Mouse (Mus musculus) inflammation-experienced regulatory T-cells, adult 6 months (primary cell): ENCODE measurements around the gene Psmd8. TPM values are rescaled to one million over a fixed set of nuclear protein-coding genes. Genes with fewer than 3 reads are reported as not detected.

Experiments
- ATAC-seq: one replicate; pipeline ENCODE4 v1.8.0; 2017
- polyA plus RNA-seq, 3 experiments: library from polyadenylated mRNA; unstranded; fragments of 100-300 nt; shearing (Covaris generic); gene quantifications; one replicate each; pipeline ENCODE4 v1.2.1; 2017

Psmd8 gene
- polyA plus RNA-seq, 3 experiments from 2014 or later: 174 to 249 (median 197) TPM

DNA sequence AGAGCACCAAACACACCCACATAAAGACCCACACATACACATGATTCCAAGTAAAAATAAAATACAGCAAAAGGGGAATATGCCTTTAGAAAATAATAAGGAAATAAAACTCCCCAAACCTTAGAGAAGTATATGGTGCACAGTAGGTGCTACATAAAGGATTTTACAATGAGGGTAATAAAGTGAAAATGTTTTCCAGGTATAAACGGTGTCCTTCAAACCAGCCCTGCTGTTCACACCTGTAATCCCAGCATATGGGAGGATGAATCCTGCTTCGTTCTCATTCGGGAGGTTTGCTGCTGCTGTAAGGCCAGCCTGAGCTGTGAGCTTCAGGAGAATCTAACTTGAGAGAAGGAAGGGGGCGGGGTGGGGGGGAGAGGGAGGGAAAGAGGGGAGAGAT, 46.3 kb downstream of the Psmd8 start:
- no peak for ATAC-seq

DNA sequence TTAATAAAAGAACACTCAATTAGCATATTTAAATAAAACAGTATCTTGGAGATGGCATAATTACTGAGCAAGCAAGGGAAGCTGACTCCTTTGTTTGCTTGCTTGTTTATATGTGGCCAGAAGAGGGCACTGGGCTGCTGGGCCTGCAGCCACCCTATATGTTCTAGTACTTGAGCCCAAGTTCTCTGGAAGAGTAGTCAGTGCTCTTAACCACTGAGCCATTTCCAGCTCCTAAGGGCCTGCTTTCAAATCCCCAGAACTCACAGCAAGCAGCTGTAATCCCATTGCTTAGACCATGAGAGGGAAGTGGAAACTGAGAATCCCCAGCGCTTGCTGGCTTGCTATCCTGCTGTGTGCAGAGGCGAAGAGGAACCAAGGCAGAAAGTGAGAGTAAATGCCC, 51.8 kb downstream of the Psmd8 start:
- no peak for ATAC-seq

GRCm38 (mm10) chr7:29126173-29126915, 54.2 kb downstream of the Psmd8 start:
- ATAC-seq: peak; percentile 67

DNA sequence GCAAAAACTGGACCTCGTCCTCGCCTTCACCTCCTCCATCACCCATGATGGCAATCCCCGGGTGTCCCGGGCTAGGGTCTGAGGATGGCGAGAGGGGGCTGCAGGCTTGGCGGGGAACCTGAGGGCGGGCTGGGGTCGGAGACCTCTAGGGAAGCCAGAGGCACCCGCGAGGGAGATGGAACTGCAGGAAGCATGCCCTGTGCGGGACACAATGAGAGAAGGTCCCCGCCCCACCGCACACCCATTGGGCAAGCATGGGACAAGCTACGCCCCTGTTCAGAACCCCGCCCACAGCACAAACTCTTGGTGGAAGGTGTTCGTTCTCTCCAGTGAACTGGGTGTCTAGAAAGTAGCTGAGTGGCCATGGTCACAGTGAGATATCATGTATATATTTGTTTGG, 55.5 kb downstream of the Psmd8 start, which contains the start of gene Ryr1:
Gene Ryr1, minus strand, starts transcription at position 210 of the 400 bp plus-strand sequence.
- no peak for ATAC-seq

Other genes starting within 250 kb of the Psmd8 start
- gene Actn4, start 218.4 kb downstream of the Psmd8 start, polyA plus RNA-seq: 100 to 1,000 TPM in 1 of 3 experiments, 10 to 100 TPM in 2; 74.2 to 145 (median 93.4) TPM
- 100 to 1,000 TPM; 441 to 670 (median 588) TPM for gene Eif3k, start 198.8 kb downstream of the Psmd8 start, polyA plus RNA-seq
- 100 to 1,000 TPM in 2 of 3 experiments, 10 to 100 TPM in 1; 98.7 to 130 (median 111) TPM for gene Map4k1, start 198.7 kb downstream of the Psmd8 start, polyA plus RNA-seq
- gene Ryr1, start 55.5 kb downstream of the Psmd8 start, polyA plus RNA-seq: under 1 TPM in 2 of 3 experiments, not detected in 1; 0.05 to 0.16 TPM
- 1 to 10 TPM in 1 of 3 experiments, under 1 TPM in 2; 0.45 to 1.1 (median 0.95) TPM for gene Rasgrp4, start 45.9 kb downstream of the Psmd8 start, polyA plus RNA-seq
- gene Fam98c, start 24.5 kb downstream of the Psmd8 start, polyA plus RNA-seq: 10 to 100 TPM in 2 of 3 experiments, 1 to 10 TPM in 1; 6.5 to 11.3 (median 11.3) TPM
- not detected for gene Ggn, start 10.5 kb downstream of the Psmd8 start, polyA plus RNA-seq
- gene Spred3, start 10.3 kb downstream of the Psmd8 start, polyA plus RNA-seq: under 1 TPM; 0.18 to 0.46 (median 0.46) TPM
- gene Catsperg1, start 33.3 kb upstream of the Psmd8 start, polyA plus RNA-seq: 1 to 10 TPM in 1 of 3 experiments, under 1 TPM in 2; 0.28 to 1.2 (median 0.67) TPM
- gene Kcnk6, start 51.8 kb upstream of the Psmd8 start, polyA plus RNA-seq: 1 to 10 TPM; 1.9 to 4.0 (median 2.0) TPM
- gene Yif1b, start 57.6 kb upstream of the Psmd8 start, polyA plus RNA-seq: 10 to 100 TPM; 56.3 to 68.5 (median 57.1) TPM
- gene 2200002D01Rik, start 67.8 kb upstream of the Psmd8 start, polyA plus RNA-seq: 1 to 10 TPM in 2 of 3 experiments, under 1 TPM in 1; 0.91 to 1.9 (median 1.7) TPM
- gene Spint2, start 101.2 kb upstream of the Psmd8 start, polyA plus RNA-seq: 10 to 100 TPM; 58.9 to 90.9 (median 63.6) TPM
- gene Ppp1r14a, start 108.6 kb upstream of the Psmd8 start, polyA plus RNA-seq: not detected
- gene Dpf1, start 123.2 kb upstream of the Psmd8 start, polyA plus RNA-seq: 1 to 10 TPM in 1 of 3 experiments, under 1 TPM in 1, not detected in 1; 0.13 to 1.2 TPM